Mouse (Mus musculus): ENCODE results near the gene Zdhhc7. TPM values are rescaled to one million over a fixed set of nuclear protein-coding genes. Genes with fewer than 3 reads are reported as not detected.
A peak's percentile ranks its signal among the peaks of the same experiment; 100 is the strongest.

The Zdhhc7 gene
- total RNA-seq, 2 experiments from 2014 or later, result 30.5 to 31.1 TPM

- intact Hi-C loops (cut with DNase I), result no loop called here
- no peak for DNase-seq
These were observed 61.9 kb downstream of the Zdhhc7 start for GRCm38 (mm10) chr8:120039313-120039919.

DNA sequence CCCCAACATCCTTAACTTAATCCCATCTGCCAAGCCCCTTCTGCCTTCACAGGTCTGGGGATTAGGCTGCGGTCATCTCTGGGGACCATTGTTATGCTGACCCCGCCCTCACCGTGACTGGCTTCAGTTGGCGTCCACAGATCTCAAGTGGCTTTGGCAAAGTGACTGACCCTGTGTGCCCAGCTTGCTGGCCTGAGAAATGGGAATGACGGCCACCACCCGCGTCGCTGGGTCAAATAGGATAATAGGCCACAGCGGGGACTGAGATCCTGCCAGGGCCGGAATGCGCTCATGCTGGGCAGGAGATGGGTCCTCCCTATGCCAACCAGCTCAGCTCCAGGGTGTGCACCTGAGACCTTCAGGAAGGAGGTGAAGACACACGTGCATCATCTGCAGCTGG, 62.5 kb downstream of the Zdhhc7 start:
- DNase-seq, result no peak
- intact Hi-C loops (cut with DNase I), result no loop called here

DNA sequence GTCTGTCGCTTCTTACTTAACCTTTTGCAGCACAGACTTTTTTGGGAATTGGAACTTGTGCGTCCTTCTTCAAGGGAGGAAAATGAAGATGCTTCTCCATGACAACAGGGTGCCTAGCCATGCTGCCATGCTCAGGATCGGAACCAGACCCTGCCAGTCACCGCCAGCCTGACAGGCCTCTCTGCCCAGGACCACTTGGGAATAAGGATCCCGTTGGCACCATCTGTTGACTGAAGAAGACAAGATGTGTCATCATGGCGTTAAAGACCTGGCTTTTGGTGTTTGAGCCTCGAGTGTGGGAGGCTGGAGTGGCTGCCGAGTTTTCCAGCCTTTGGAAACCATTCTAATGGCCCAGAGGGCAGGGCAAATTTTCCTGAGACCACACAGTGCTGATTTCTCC, 63.7 kb downstream of the Zdhhc7 start:
- DNase-seq, result no peak
- intact Hi-C loops (cut with DNase I), result loop anchor here (2.0 kb wide), 1 partner anchor 33 kb away; no protein-coding TSS in a partner anchor

DNA sequence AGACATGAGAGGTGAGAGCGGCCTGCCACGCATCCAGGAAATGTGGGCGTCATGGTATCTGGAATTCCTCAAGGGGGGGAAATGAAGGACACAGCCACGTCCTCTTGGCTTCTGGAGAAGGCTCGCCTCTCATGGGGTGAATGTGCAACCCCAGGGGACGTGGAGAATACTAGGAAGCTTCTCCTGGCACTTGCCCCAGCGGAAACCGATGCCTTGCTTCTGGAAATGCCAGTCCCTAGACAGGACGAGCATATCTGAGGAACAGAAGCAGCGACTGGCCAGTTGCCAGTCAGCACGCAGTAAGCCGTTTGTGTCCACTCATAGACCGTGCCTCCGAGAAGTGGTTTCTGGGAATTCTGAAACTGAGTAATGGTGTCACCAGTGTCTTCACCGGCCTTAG, 64.1 kb downstream of the Zdhhc7 start:
- intact Hi-C loops (cut with DNase I), result loop anchor here (2.0 kb wide), 1 partner anchor 32 kb away; no protein-coding TSS in a partner anchor
- DNase-seq, result peak in 1 of 2 experiments; percentile 36

GRCm38 (mm10) chr8:120036578-120036977, 64.7 kb downstream of the Zdhhc7 start:
- intact Hi-C loops (cut with DNase I), result loop anchor here (2.0 kb wide), 1 partner anchor 32 kb away; no protein-coding TSS in a partner anchor
- DNase-seq, result no peak

DNA sequence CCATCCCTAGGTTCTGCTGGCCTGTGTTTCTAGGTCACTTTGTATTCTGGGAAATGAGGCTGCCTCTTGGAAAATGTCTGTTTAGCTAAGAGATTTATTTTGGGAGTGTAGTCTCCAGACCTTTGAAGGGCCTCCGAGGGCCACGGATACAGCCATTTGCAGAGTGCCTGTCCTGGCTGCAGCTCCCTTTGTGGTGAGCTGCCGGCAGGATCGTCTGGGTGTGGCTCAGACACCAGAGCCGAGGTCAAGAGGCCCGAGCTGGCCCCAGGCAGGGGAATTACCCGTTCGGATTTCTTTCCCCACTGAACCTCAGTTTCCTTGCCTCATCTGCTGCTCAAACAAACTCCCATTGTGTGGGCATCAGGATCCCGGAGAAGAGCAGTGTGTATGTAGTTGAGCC, 65.2 kb downstream of the Zdhhc7 start:
- no peak for DNase-seq

GRCm38 (mm10) chr8:120034471-120034870, 66.8 kb downstream of the Zdhhc7 start:
- no peak for DNase-seq
- intact Hi-C loops (cut with DNase I), result no loop called here

More for the DNA sequence above, 65.2 kb downstream of the Zdhhc7 start:
- intact Hi-C loops (cut with DNase I), result loop anchor here (2.0 kb wide), 1 partner anchor 31 kb away; no protein-coding TSS in a partner anchor

DNA sequence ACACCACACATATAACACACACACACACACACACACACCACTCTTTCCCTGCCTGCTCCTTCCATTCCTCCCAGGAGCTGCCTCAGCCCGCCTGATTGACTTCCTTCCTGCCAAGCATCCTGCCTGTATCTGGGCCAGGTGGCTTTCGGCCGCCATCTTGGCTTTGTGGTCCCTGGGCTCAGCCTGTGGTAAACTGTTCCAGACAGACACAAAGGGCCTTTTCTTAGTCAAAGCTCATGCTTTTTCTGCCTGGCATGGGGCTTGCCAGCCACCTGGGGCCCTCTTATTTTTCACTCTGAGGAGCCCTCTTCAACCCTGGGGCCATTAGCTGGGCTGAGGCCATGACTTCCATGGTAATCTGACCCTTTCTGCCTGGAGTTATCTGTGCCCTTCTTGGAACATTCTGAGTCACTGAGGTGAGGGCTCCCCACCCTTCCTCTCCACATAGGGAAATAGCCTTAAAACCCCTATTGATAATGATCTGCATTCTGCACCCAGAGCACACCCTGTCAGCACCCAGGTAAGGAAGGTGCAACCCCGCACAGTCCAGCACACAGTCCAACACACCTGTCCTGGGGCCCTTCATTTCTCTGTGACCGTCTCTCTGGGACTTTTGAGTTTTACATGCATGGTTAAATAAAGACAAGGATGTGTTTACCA, 68.6 kb downstream of the Zdhhc7 start:
- DNase-seq, result no peak
- intact Hi-C loops (cut with DNase I), result no loop called here

Other genes with a start within 250 kb of the Zdhhc7 start
- 1 to 10 TPM; 2.5 to 2.6 TPM for gene Klhl36, start 239.2 kb downstream of the Zdhhc7 start, total RNA-seq (2021)
- gene Usp10, start 191.1 kb downstream of the Zdhhc7 start, total RNA-seq (2021), result 10 to 100 TPM; 45.5 to 50.8 TPM
- gene Gm20388, start 190.6 kb downstream of the Zdhhc7 start, total RNA-seq (2021), result 1 to 10 TPM; 3.5 to 4.9 TPM
- 10 to 100 TPM; 22.5 to 29.5 TPM for gene Crispld2, start 109.0 kb downstream of the Zdhhc7 start, total RNA-seq (2021)
- gene 6430548M08Rik, start 12.7 kb upstream of the Zdhhc7 start, total RNA-seq (2021), result 10 to 100 TPM; 13.8 to 15.9 TPM
- gene Fam92b, start 76.0 kb upstream of the Zdhhc7 start, total RNA-seq (2021), result not detected
- 10 to 100 TPM; 21.2 to 26.6 TPM for gene Gse1, start 127.0 kb upstream of the Zdhhc7 start, total RNA-seq (2021)